Comparison of ENCODE assay signal across 19 mouse cellular contexts in genomic region chr2:71179716-71180115, GRCm38 (mm10). TPM values are rescaled to one million over a fixed set of nuclear protein-coding genes. Genes with fewer than 3 reads are reported as not detected.
DNase-seq lines count a peak whose midpoint lies in the region; ATAC-seq lines count a peak whose summit lies in the region.
"Had no signal": no experiment of that assay in that cellular context is flagged by ENCODE, and none has a peak within 500 bp of the region (broad histone marks: within the 10 kb centered on the region; RNA-seq: fewer than 3 reads in every experiment).

No protein-coding gene starts in this region.

- no peak overlapping the region for H3K9ac ChIP-seq in midbrain, embryonic 11.5 days (ENCODE audit: low read length)

- H3K27ac ChIP-seq in midbrain, embryonic 11.5 days (ENCODE audit: low read depth, low read length), result no peak overlapping the region
- H3K27ac ChIP-seq in midbrain, embryonic 10.5 days (replicated peaks), result no peak overlapping the region

- 93% methylated on average over 10 of the region's 10 CpGs for WGBS in midbrain, embryonic 11.5 days
- WGBS in midbrain, embryonic 10.5 days, result 93% methylated on average over 10 of the region's 10 CpGs

- no peaks in the 10 kb centered on the region for H3K36me3 ChIP-seq in midbrain, embryonic 11.5 days (ENCODE audit: control insufficient read depth, insufficient read depth, low read length)
- H3K36me3 ChIP-seq in midbrain, embryonic 10.5 days, result no peaks in the 10 kb centered on the region
- H3K36me3 ChIP-seq: G1E had no signal

- no peak overlapping the region for H3K4me3 ChIP-seq in midbrain, embryonic 11.5 days (ENCODE audit: low read depth, low read length)
- no peak overlapping the region for H3K4me3 ChIP-seq in midbrain, embryonic 10.5 days

- no peaks in the 10 kb centered on the region for H3K27me3 ChIP-seq in midbrain, embryonic 11.5 days (ENCODE audit: control insufficient read depth, insufficient read depth, low read length)
- no peaks in the 10 kb centered on the region for H3K27me3 ChIP-seq in midbrain, embryonic 10.5 days (ENCODE audit: low read depth, poor library complexity, severe bottlenecking)
- H3K27me3 ChIP-seq: CH12.LX, Patski had no signal

- H3K9me3 ChIP-seq in midbrain, embryonic 11.5 days (ENCODE audit: control insufficient read depth, low read length), result no peaks in the 10 kb centered on the region
- H3K9me3 ChIP-seq in midbrain, embryonic 10.5 days (replicated peaks), result no peaks in the 10 kb centered on the region
- H3K9me3 ChIP-seq: G1E had no signal

- H3K4me2 ChIP-seq in midbrain, embryonic 11.5 days, result no peak overlapping the region

- no peak for ATAC-seq in midbrain, embryonic 11.5 days (ENCODE audit: low FRiP score)
- ATAC-seq: activated CD4-positive, CD25-positive, alpha-beta regulatory T cell, adult 4 months; CD4-positive, CD25-positive, alpha-beta regulatory T cell, adult 4 months; Patski had no signal

- DNase-seq in heart, adult 11 months, result peak; percentile 65
- no peak for DNase-seq in heart, adult 9 months (ENCODE audit: low spot score in 2 of 2)
- DNase-seq in midbrain, embryonic 11.5 days (ENCODE audit: low spot score, missing footprints), result peak; percentile 54
- DNase-seq in midbrain, embryonic 10.5 days (ENCODE audit: low spot score), result no peak
- DNase-seq: adrenal gland, adult 2 months; adrenal gland, adult 8-10 months; adrenal gland, postnatal 10 days; adrenal gland, postnatal 14 days; adrenal gland, postnatal 25 days; adrenal gland, postnatal 36 days; B cell, adult 2 months; cerebellum, adult 11 months; cerebellum, adult 11-12 months; cerebellum, adult 18-20 months had no signal

- H3K4me1 ChIP-seq in midbrain, embryonic 11.5 days (ENCODE audit: control insufficient read depth, insufficient read depth, low read length), result no peaks in the 10 kb centered on the region
- H3K4me1 ChIP-seq in midbrain, embryonic 10.5 days, result no peaks in the 10 kb centered on the region

RNA-seq across cellular contexts. Expression of gene Dync1i2, which starts 31.8 kb away (rescaled TPM):
- 189 and 206 TPM in 2 replicates for polyA plus RNA-seq in midbrain, embryonic 11.5 days (2014; fragmentation: Nextera tagmentation; extraction: Ambion mirVana)
- 118 and 143 TPM in 2 replicates for polyA plus RNA-seq in midbrain, embryonic 10.5 days (2016; fragmentation: Nextera tagmentation; extraction: Ambion mirVana)

Comparison
In these comparisons a context has a peak if more than half of its experiments do, and no peak if none do; other contexts are left out.
1. DNase-seq: peak in heart, adult 11 months (single experiment) and midbrain, embryonic 11.5 days (single experiment); none in heart, adult 9 months (0 of 2) and midbrain, embryonic 10.5 days (single experiment).